Mouse (Mus musculus): ENCODE measurements at regions not wholly inside any gene's neighbourhood (a gene's known extent, or its start where the extent isn't known, plus 50 kb on each side); places are given as distances from the start of the nearest gene placed in this dataset.

DNA sequence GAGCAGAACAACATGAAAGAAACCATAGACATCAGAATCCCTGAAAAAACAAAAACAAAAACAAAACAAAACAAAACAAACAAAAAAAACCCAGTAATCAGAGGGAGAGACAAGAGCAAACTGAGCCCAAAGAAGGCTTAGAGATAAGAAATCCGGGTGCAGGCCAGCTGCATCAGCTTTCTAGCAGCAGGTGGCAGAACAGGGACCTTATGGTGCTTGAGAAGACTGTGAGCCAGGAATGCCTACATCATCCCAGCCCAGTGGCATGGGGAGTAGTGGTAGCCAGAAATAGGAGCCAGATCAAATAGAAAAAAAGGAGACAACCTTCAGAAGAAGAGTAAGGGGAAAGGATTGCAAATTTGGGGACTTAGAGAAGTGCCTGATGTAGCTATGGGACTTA lies 152.8 kb downstream of the Diras2 start:
- H3K9me3 ChIP-seq = no peaks in the 10 kb centered on the region
- ATAC-seq = no peak

GRCm38 (mm10) chr13:52389271-52389670 lies 141.8 kb downstream of the Diras2 start:
- Histone ChIP-seq H3K4me2 (replicated peaks) (no peak overlapping the region), H3K4me3 (replicated peaks) (no peak overlapping the region), H3K9ac (no peak overlapping the region), H3K9me3 (no peaks in the 10 kb centered on the region), H3K4me1 (replicated peaks) (no peaks in the 10 kb centered on the region), H3K27me3 (replicated peaks) (no peaks in the 10 kb centered on the region), H3K36me3 (no peaks in the 10 kb centered on the region), H3K27ac (no peak overlapping the region)
- ATAC-seq = no peak
- WGBS = 94% methylated on average over 5 of the region's 5 CpGs

More for the DNA sequence above, 152.8 kb downstream of the Diras2 start:
- Histone ChIP-seq H3K36me3 (no peaks in the 10 kb centered on the region), H3K9ac (no peak overlapping the region), H3K27ac (no peak overlapping the region), H3K4me3 (replicated peaks) (no peak overlapping the region), H3K27me3 (replicated peaks) (no peaks in the 10 kb centered on the region), H3K4me1 (replicated peaks) (no peaks in the 10 kb centered on the region), H3K4me2 (replicated peaks) (no peak overlapping the region)
- WGBS = 51% methylated on average over 1 of the region's 1 CpGs

DNA sequence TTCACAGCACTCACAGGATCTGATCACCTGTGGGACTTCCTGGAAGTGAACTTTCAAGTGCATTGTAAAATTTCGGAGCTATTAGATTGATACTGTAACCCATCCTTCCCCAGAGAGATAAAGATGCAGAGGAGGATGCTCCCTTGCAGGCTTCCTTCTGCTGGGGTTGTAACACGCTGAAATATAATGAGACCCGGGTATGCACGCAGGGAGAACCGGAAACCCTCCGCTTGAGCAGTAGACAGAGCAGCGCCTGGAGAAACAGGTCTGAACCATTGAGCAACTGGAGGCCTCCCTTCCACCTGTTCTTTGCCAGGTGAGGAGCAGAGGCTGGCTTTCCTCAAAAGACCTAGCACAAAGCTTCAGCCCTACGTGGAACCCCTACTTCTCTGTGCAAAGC lies 135.3 kb downstream of the Diras2 start:
- no peak overlapping the region for H3K27ac ChIP-seq
- no peaks in the 10 kb centered on the region for H3K27me3 ChIP-seq (replicated peaks)
- H3K9me3 ChIP-seq = no peaks in the 10 kb centered on the region
- no peak for ATAC-seq
- no peaks in the 10 kb centered on the region for H3K4me1 ChIP-seq (replicated peaks)
- H3K36me3 ChIP-seq = no peaks in the 10 kb centered on the region
- H3K9ac ChIP-seq = no peak overlapping the region
- WGBS = 87% methylated on average over 8 of the region's 8 CpGs
- H3K4me2 ChIP-seq (replicated peaks) = no peak overlapping the region
- no peak overlapping the region for H3K4me3 ChIP-seq (replicated peaks)

DNA sequence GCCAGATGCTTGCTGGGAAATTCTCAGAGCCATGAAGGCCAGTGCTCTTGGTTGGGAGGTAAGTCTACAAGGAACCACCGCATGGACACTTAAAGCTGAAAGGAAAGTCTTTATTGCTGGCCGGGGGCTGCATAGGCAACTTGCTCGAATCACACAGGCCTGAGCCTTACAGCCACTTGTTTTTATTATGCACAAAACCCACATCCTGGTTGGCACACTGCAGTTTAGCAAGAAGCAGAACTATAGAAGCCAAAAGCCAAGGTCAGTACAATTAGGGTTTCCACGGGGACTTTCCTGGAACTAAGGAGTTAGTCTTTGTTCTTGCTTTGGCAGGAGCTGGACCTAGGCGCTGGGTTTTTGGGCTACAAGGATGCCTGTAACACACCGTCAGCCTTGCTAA lies 132.7 kb downstream of the Diras2 start:
- H3K27ac ChIP-seq = no peak overlapping the region
- H3K9ac ChIP-seq = no peak overlapping the region
- WGBS = 87% methylated on average over 6 of the region's 6 CpGs
- H3K36me3 ChIP-seq = no peaks in the 10 kb centered on the region
- no peaks in the 10 kb centered on the region for H3K4me1 ChIP-seq (replicated peaks)
- no peak for ATAC-seq
- H3K4me3 ChIP-seq (replicated peaks) = no peak overlapping the region
- no peak overlapping the region for H3K4me2 ChIP-seq (replicated peaks)
- no peaks in the 10 kb centered on the region for H3K9me3 ChIP-seq
- no peaks in the 10 kb centered on the region for H3K27me3 ChIP-seq (replicated peaks)

- H3K36me3 ChIP-seq = no peaks in the 10 kb centered on the region
- H3K4me3 ChIP-seq (replicated peaks) = no peak overlapping the region
- no peaks in the 10 kb centered on the region for H3K9me3 ChIP-seq
- no peaks in the 10 kb centered on the region for H3K27me3 ChIP-seq (replicated peaks)
- H3K9ac ChIP-seq = no peak overlapping the region
- no peak overlapping the region for H3K4me2 ChIP-seq (replicated peaks)
- no peak for ATAC-seq
- 83% methylated on average over 2 of the region's 2 CpGs for WGBS
- no peak overlapping the region for H3K27ac ChIP-seq
- H3K4me1 ChIP-seq (replicated peaks) = no peaks in the 10 kb centered on the region
These were observed 131.9 kb downstream of the Diras2 start for GRCm38 (mm10) chr13:52399143-52399542.

DNA sequence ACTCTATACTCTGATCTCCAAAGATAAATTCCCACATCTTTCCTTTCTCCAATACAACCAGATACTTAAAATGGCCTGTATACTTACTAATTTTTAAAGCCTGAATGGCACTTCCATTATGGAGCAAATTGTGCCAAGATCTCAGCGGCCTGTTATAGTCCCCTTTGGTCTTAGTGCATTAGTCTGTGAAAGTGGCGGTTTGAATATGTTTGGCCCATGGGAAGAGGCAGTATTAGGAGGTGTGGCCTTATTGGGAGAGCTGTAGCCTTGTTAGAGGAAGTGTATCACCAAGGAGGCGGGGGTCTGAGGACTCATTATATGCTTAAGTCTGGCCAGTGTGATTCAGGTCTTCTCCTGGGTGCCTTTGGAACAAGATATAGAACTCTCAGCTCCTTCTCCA lies 127.3 kb downstream of the Diras2 start:
- Histone ChIP-seq H3K4me1 (replicated peaks) (no peaks in the 10 kb centered on the region), H3K27ac (no peak overlapping the region), H3K9me3 (no peaks in the 10 kb centered on the region), H3K9ac (no peak overlapping the region), H3K27me3 (replicated peaks) (no peaks in the 10 kb centered on the region), H3K4me2 (replicated peaks) (no peak overlapping the region), H3K4me3 (replicated peaks) (no peak overlapping the region), H3K36me3 (no peaks in the 10 kb centered on the region)
- WGBS = 87% methylated on average over 3 of the region's 3 CpGs
- no peak for ATAC-seq

DNA sequence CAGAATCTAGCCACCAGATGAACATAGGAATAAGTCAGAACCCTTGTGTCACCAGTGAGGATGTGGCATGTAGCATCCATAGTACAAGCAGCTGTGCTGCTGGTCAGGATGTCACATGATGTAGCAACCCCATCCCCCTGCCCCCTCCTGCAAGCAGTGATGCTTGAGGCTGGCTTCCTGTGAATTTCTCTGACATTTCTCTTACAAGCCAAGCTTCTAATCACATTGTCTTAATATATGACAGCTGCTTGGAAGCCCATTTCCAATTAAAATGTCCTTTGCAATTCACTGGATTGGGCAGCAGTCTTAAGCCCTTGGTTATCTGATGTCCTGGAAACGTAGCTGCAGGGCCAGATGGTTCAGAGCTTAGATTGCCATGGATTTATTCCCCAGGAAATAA lies 114.8 kb downstream of the Diras2 start:
- Histone ChIP-seq H3K27me3 (replicated peaks) (no peaks in the 10 kb centered on the region), H3K4me1 (replicated peaks) (no peaks in the 10 kb centered on the region), H3K27ac (no peak overlapping the region), H3K4me2 (replicated peaks) (no peak overlapping the region), H3K9me3 (peaks cover 4% of the 10 kb centered on the region; the same call in 1 of the 2 replicates), H3K36me3 (no peaks in the 10 kb centered on the region), H3K4me3 (replicated peaks) (no peak overlapping the region), H3K9ac (no peak overlapping the region)
- ATAC-seq = no peak
- WGBS = 61% methylated on average over 1 of the region's 1 CpGs

GRCm38 (mm10) chr13:52422456-52422855 lies 108.6 kb downstream of the Diras2 start:
- H3K4me3 ChIP-seq (replicated peaks) = no peak overlapping the region
- no peaks in the 10 kb centered on the region for H3K4me1 ChIP-seq (replicated peaks)
- H3K36me3 ChIP-seq = no peaks in the 10 kb centered on the region
- H3K9ac ChIP-seq = no peak overlapping the region
- no peak for ATAC-seq
- no peaks in the 10 kb centered on the region for H3K9me3 ChIP-seq
- no peak overlapping the region for H3K27ac ChIP-seq
- WGBS = 90% methylated on average over 3 of the region's 3 CpGs
- H3K27me3 ChIP-seq (replicated peaks) = no peaks in the 10 kb centered on the region
- H3K4me2 ChIP-seq (replicated peaks) = no peak overlapping the region

GRCm38 (mm10) chr13:52428527-52428926 lies 102.6 kb downstream of the Diras2 start:
- no peaks in the 10 kb centered on the region for H3K9me3 ChIP-seq
- H3K36me3 ChIP-seq = no peaks in the 10 kb centered on the region
- H3K4me3 ChIP-seq (replicated peaks) = no peak overlapping the region
- no peaks in the 10 kb centered on the region for H3K4me1 ChIP-seq (replicated peaks)
- H3K9ac ChIP-seq = no peak overlapping the region
- WGBS = 77% methylated on average over 5 of the region's 5 CpGs
- no peak for ATAC-seq
- H3K4me2 ChIP-seq (replicated peaks) = no peak overlapping the region
- H3K27ac ChIP-seq = no peak overlapping the region
- no peaks in the 10 kb centered on the region for H3K27me3 ChIP-seq (replicated peaks)

DNA sequence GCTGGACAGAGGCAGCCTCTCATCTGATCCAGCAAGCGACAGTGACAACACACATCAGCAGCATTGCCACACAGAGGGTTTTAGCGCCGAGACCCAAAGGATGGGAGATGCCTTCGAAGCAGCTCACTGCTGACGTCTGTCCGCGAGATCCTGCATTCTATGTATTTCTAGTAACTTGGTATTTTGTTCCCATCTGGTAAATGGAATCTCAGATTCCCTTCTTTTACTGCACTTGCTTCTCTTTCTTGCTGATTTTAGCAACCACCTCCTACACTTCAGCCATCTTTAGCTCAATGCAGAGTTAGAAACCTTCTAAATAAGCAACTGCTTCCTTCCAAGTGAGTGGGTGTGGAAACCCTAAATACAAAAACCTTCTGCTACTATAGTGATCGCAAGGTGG lies 94.3 kb downstream of the Diras2 start:
- H3K9ac ChIP-seq = no peak overlapping the region
- H3K36me3 ChIP-seq = no peaks in the 10 kb centered on the region
- H3K4me2 ChIP-seq (replicated peaks) = no peak overlapping the region
- H3K27ac ChIP-seq = no peak overlapping the region
- no peak overlapping the region for H3K4me3 ChIP-seq (replicated peaks)
- H3K9me3 ChIP-seq = no peaks in the 10 kb centered on the region
- no peaks in the 10 kb centered on the region for H3K4me1 ChIP-seq (replicated peaks)
- ATAC-seq = no peak
- 78% methylated on average over 8 of the region's 8 CpGs for WGBS
- no peaks in the 10 kb centered on the region for H3K27me3 ChIP-seq (replicated peaks)

DNA sequence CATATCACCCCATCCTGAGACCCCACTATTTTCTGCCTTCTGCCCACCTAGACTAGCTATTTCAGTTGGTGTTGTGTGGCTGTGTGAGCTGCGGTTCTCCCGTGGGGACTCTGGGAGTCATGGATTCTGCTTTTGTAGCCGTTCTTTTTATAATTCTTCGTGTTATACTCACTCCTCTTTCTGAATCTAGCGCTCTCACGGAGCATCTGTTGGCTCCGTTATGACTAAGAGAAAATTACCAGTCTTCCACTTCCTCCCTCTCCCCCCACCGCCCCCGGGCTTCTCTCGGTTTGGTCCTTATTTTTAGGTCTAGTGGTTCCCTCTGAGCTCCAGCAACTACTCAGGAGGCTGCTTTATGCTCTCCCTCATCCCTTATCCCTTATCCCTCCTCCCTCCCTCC lies 85.6 kb downstream of the Diras2 start:
- no peaks in the 10 kb centered on the region for H3K27me3 ChIP-seq (replicated peaks)
- no peaks in the 10 kb centered on the region for H3K36me3 ChIP-seq
- ATAC-seq = no peak
- no peak overlapping the region for H3K4me3 ChIP-seq (replicated peaks)
- no peaks in the 10 kb centered on the region for H3K4me1 ChIP-seq (replicated peaks)
- no peaks in the 10 kb centered on the region for H3K9me3 ChIP-seq
- no peak overlapping the region for H3K9ac ChIP-seq
- no peak overlapping the region for H3K27ac ChIP-seq
- H3K4me2 ChIP-seq (replicated peaks) = no peak overlapping the region
- 83% methylated on average over 10 of the region's 10 CpGs for WGBS

DNA sequence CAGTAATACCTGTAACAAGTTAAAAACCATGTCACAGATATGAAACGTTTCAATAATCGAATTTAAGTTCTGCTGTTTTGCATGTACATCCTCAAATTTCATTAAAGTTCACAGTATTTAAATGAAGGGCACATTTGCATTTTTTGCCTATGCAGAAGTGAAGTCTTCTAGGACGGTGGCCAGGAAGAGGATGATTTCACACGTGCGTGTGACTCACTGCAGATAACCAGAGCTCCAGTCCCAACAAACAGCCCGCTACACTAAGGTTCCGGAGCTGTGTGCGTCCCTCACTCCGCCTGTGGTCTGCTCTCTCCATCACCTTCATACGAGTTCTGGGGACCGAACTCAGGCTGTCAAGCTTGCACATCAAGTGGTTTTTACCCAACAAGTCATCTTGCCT lies 82.2 kb downstream of the Diras2 start:
- Histone ChIP-seq H3K36me3 (no peaks in the 10 kb centered on the region), H3K9me3 (no peaks in the 10 kb centered on the region), H3K4me3 (replicated peaks) (no peak overlapping the region), H3K27ac (no peak overlapping the region), H3K27me3 (replicated peaks) (no peaks in the 10 kb centered on the region), H3K4me2 (replicated peaks) (no peak overlapping the region), H3K9ac (no peak overlapping the region), H3K4me1 (replicated peaks) (no peaks in the 10 kb centered on the region)
- ATAC-seq = no peak
- 77% methylated on average over 11 of the region's 11 CpGs for WGBS

DNA sequence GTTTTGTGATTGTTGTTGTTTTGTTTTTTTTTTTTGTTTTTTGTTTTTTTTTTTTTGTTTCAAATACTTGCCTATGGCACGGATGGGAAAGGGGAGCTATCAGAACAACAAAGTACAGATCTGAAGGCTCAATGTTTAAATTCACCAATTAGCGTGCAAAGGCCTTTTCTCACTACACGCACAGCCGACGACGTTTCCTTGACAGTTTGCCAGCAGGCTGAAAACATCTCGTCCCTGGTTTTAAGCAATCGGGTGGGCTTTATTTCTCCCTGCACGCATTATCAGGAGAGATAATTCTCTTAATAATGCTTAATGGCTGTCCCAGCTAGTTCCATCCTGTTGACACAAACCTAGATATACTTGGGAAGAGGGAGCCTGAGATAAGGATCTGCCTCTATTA lies 79.6 kb downstream of the Diras2 start:
- Histone ChIP-seq H3K27ac (no peak overlapping the region), H3K4me1 (replicated peaks) (no peaks in the 10 kb centered on the region), H3K9me3 (no peaks in the 10 kb centered on the region), H3K27me3 (replicated peaks) (no peaks in the 10 kb centered on the region), H3K36me3 (no peaks in the 10 kb centered on the region), H3K4me3 (replicated peaks) (no peak overlapping the region), H3K9ac (no peak overlapping the region), H3K4me2 (replicated peaks) (no peak overlapping the region)
- 46% methylated on average over 9 of the region's 9 CpGs for WGBS
- ATAC-seq = no peak

DNA sequence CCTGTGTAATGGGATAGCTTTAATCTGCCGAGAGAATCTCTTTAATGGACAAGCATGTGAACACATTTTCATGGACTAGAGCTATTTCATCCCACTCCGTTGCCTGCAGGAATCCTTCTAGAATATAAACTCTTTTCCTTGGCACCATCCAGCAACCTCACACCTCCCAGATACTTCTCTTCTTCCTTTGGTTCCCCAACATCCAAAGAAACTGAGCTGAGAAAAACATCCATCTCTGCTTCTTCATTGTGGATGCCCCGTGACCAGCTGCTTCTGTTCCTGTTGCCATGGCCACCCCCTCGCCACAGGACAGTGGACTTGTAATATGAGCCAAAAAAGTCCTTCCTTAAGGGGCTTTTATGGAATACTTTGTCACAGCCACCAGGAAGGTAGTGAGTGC lies 78.8 kb downstream of the Diras2 start:
- H3K27me3 ChIP-seq (replicated peaks) = no peaks in the 10 kb centered on the region
- no peak overlapping the region for H3K9ac ChIP-seq
- H3K4me2 ChIP-seq (replicated peaks) = no peak overlapping the region
- no peaks in the 10 kb centered on the region for H3K4me1 ChIP-seq (replicated peaks)
- no peaks in the 10 kb centered on the region for H3K9me3 ChIP-seq
- no peak overlapping the region for H3K27ac ChIP-seq
- no peak overlapping the region for H3K4me3 ChIP-seq (replicated peaks)
- no peaks in the 10 kb centered on the region for H3K36me3 ChIP-seq
- 62% methylated on average over 4 of the region's 4 CpGs for WGBS
- ATAC-seq = no peak

All from intestine, embryonic 15.5 days (tissue).